Mouse (Mus musculus): ENCODE results near the gene Scgb1a1. TPM values are rescaled to one million over a fixed set of nuclear protein-coding genes. Genes with fewer than 3 reads are reported as not detected.
"Not testable (repeated sequence)": the region's sequence is repeated elsewhere in the genome, so short reads cannot be mapped to it uniquely, and the experiment has no call there.

The Scgb1a1 gene
- total and polyA plus RNA-seq, 3 experiments: not detected

- TF ChIP-seq TBP (IDR thresholded peaks at IDR 0.05; ENCODE audit: low read depth, low read length): 0 out of 2 replicates have a peak, but pooled peaks have one; percentile 7
- peak; percentile 88 for TF ChIP-seq ZNF384 (IDR thresholded peaks at IDR 0.05; ENCODE audit: low read depth, low read length)
- H3K4me1 ChIP-seq (ENCODE audit: control insufficient read depth in 1 of 2, insufficient read depth in 2 of 2, low read length in 2 of 2): peaks cover 42 to 53% of the 10 kb centered on the region in 2 experiments
Observed at GRCm38 (mm10) chr19:9051985-9052384, 35.8 kb downstream of the Scgb1a1 start.

GRCm38 (mm10) chr19:9050294-9051229, 37.2 kb downstream of the Scgb1a1 start:
- H3K27ac ChIP-seq (ENCODE audit: control insufficient read depth, low read depth, low read length): peak overlapping the region; percentile 98
- no peaks in the 10 kb centered on the region for H3K79me2 ChIP-seq (ENCODE audit: control insufficient read depth, insufficient read depth, low read length, poor library complexity)
- no peak overlapping the region for H3K4me3 ChIP-seq (ENCODE audit: control insufficient read depth in 1 of 2, insufficient read depth in 1 of 2, low read depth in 2 of 2, low read length in 2 of 2)
- peak overlapping the region; percentile 62 for H3K9ac ChIP-seq (ENCODE audit: control insufficient read depth, low read depth, low read length, poor library complexity, severe bottlenecking)
- peak; percentile 93 for DNase-seq (ENCODE audit: low read depth, low spot score)
- no peaks in the 10 kb centered on the region for H3K9me3 ChIP-seq (replicated peaks; ENCODE audit: insufficient read depth, low read length)
- H3K36me3 ChIP-seq (ENCODE audit: control insufficient read depth in 1 of 2, insufficient read depth in 2 of 2, low read length in 2 of 2): peaks cover 0 to 48% of the 10 kb centered on the region in 2 experiments; a peak in 2 of 4 replicates
- peaks cover 34 to 42% of the 10 kb centered on the region in 2 experiments for H3K4me1 ChIP-seq (ENCODE audit: control insufficient read depth in 1 of 2, insufficient read depth in 2 of 2, low read length in 2 of 2)
- no peaks in the 10 kb centered on the region for H3K27me3 ChIP-seq (ENCODE audit: control insufficient read depth in 1 of 2, insufficient read depth in 2 of 2, low read length in 2 of 2)
- TF ChIP-seq RAD21 (IDR thresholded peaks at IDR 0.05; ENCODE audit: low read depth, low read length) (no peak), TBP (IDR thresholded peaks at IDR 0.05; ENCODE audit: low read depth, low read length) (peak; percentile 97), POLR2AphosphoS2 (IDR thresholded peaks at IDR 0.05; ENCODE audit: low read length) (no peak), EP300 (IDR thresholded peaks at IDR 0.05; ENCODE audit: low read depth in 1 of 2, low read length in 2 of 2) (peak; percentile 93 to 94), SIN3A (IDR thresholded peaks at IDR 0.05; ENCODE audit: low read length) (peak; percentile 88), CHD1 (IDR thresholded peaks at IDR 0.05; ENCODE audit: low read depth, low read length) (no peak), CHD2 (IDR thresholded peaks at IDR 0.05; ENCODE audit: low read length) (no peak), RCOR1 (IDR thresholded peaks at IDR 0.05; ENCODE audit: low read depth, low read length) (peak; percentile 78), MAZ (IDR thresholded peaks at IDR 0.05; ENCODE audit: low read depth, low read length) (peak; percentile 76; the same call in 1 of the 2 replicates), MYB (IDR thresholded peaks at IDR 0.05; ENCODE audit: low read depth, low read length) (no peak), ZMIZ1 (IDR thresholded peaks at IDR 0.05; ENCODE audit: low read depth, low read length) (peak; percentile 92), TAL1 (IDR thresholded peaks at IDR 0.05; ENCODE audit: low read length) (peak; percentile 92), ELF1 (IDR thresholded peaks at IDR 0.05; ENCODE audit: low read depth, low read length) (no peak), ZC3H11A (IDR thresholded peaks at IDR 0.05; ENCODE audit: low read depth, low read length) (peak; percentile 3; the same call in 1 of the 2 replicates), GATA1 (IDR thresholded peaks at IDR 0.05; ENCODE audit: low read depth, low read length) (peak; percentile 98), KAT2A (conservative IDR thresholded peaks at IDR 0.05; ENCODE audit: low read depth, low read length) (no peak), SMC3 (IDR thresholded peaks at IDR 0.05; ENCODE audit: low read depth, low read length) (no peak), USF1 (IDR thresholded peaks at IDR 0.05; ENCODE audit: low read depth, low read length) (peak; percentile 69), MYC (IDR thresholded peaks at IDR 0.05; ENCODE audit: low read depth, low read length) (peak; percentile 75), HCFC1 (IDR thresholded peaks at IDR 0.05; ENCODE audit: low read depth, low read length) (peak; percentile 38; the same call in 1 of the 2 replicates), JUND (IDR thresholded peaks at IDR 0.05; ENCODE audit: low read depth, low read length) (no peak), MAX (IDR thresholded peaks at IDR 0.05; ENCODE audit: low read length) (peak; percentile 79), ZNF384 (IDR thresholded peaks at IDR 0.05; ENCODE audit: low read depth, low read length) (no peak), E2F4 (IDR thresholded peaks at IDR 0.05; ENCODE audit: borderline replicate concordance, low read depth, low read length) (no peak), GABPA (IDR thresholded peaks at IDR 0.05; ENCODE audit: low read depth, low read length) (no peak), USF2 (IDR thresholded peaks at IDR 0.05; ENCODE audit: borderline replicate concordance in 1 of 2, insufficient read depth in 1 of 2, low read depth in 1 of 2, low read length in 2 of 2) (no peak), NRF1 (IDR thresholded peaks at IDR 0.05; ENCODE audit: insufficient read depth, low read depth, low read length, poor library complexity, severe bottlenecking) (no peak), MXI1 (IDR thresholded peaks at IDR 0.05; ENCODE audit: low read depth, low read length) (peak; percentile 60; the same call in 1 of the 2 replicates), POLR2AphosphoS5 (IDR thresholded peaks at IDR 0.05; ENCODE audit: borderline replicate concordance, low read depth, low read length) (no peak)

More at GRCm38 (mm10) chr19:9051985-9052384, 35.8 kb downstream of the Scgb1a1 start:
- peak overlapping the region; percentile 98 for H3K27ac ChIP-seq (ENCODE audit: control insufficient read depth, low read depth, low read length)
- not testable (repeated sequence) for H3K27me3 ChIP-seq (ENCODE audit: control insufficient read depth in 1 of 2, insufficient read depth in 2 of 2, low read length in 2 of 2); DNase-seq (ENCODE audit: low read depth, low spot score); H3K9me3 ChIP-seq (replicated peaks; ENCODE audit: insufficient read depth, low read length); H3K79me2 ChIP-seq (ENCODE audit: control insufficient read depth, insufficient read depth, low read length, poor library complexity); H3K4me3 ChIP-seq (ENCODE audit: control insufficient read depth in 1 of 2, insufficient read depth in 1 of 2, low read depth in 2 of 2, low read length in 2 of 2); H3K9ac ChIP-seq (ENCODE audit: control insufficient read depth, low read depth, low read length, poor library complexity, severe bottlenecking)
- peaks cover 0 to 61% of the 10 kb centered on the region in 2 experiments; a peak in 2 of 4 replicates for H3K36me3 ChIP-seq (ENCODE audit: control insufficient read depth in 1 of 2, insufficient read depth in 2 of 2, low read length in 2 of 2)

Data from MEL (cell line).